Mouse (Mus musculus): ENCODE data around the gene Oosp1. TPM values are rescaled to one million over a fixed set of nuclear protein-coding genes. Genes with fewer than 3 reads are reported as not detected.

The Oosp1 gene
- polyA plus RNA-seq, 1 experiment = not detected

- no peak within 1 kb of the TSS for H3K27ac ChIP-seq (replicated peaks; ENCODE audit: low read depth, low read length)
- H3K4me1 ChIP-seq (ENCODE audit: control insufficient read depth, insufficient read depth, insufficient read length, low read length) = no peaks in the 10 kb centered on the region
- no peak within 1 kb of the TSS for H3K4me3 ChIP-seq (ENCODE audit: insufficient read depth, low read depth, low read length)
These were observed 50.2 kb downstream of the Oosp1 start, which contains the start of gene Ms4a3 for GRCm38 (mm10) chr19:11640732-11641131. Ms4a3 (minus strand) TSS chr19:11640851.

- Histone ChIP-seq H3K4me3 (ENCODE audit: insufficient read depth, low read depth, low read length) (no peak overlapping the region), H3K4me1 (ENCODE audit: control insufficient read depth, insufficient read depth, insufficient read length, low read length) (no peaks in the 10 kb centered on the region), H3K27ac (replicated peaks; ENCODE audit: low read depth, low read length) (no peak overlapping the region)
These were observed 51.9 kb downstream of the Oosp1 start for GRCm38 (mm10) chr19:11639038-11639437.

GRCm38 (mm10) chr19:11635572-11635971, 55.4 kb downstream of the Oosp1 start:
- Histone ChIP-seq H3K27ac (replicated peaks; ENCODE audit: low read depth, low read length) (no peak overlapping the region), H3K4me1 (ENCODE audit: control insufficient read depth, insufficient read depth, insufficient read length, low read length) (no peaks in the 10 kb centered on the region), H3K4me3 (ENCODE audit: insufficient read depth, low read depth, low read length) (no peak overlapping the region)

- H3K4me1 ChIP-seq (ENCODE audit: control insufficient read depth, insufficient read depth, insufficient read length, low read length) = no peaks in the 10 kb centered on the region
- no peak overlapping the region for H3K4me3 ChIP-seq (ENCODE audit: insufficient read depth, low read depth, low read length)
- no peak overlapping the region for H3K27ac ChIP-seq (replicated peaks; ENCODE audit: low read depth, low read length)
These were observed 56.6 kb downstream of the Oosp1 start for GRCm38 (mm10) chr19:11634330-11634729.

GRCm38 (mm10) chr19:11633732-11634131, 57.2 kb downstream of the Oosp1 start:
- no peak overlapping the region for H3K27ac ChIP-seq (replicated peaks; ENCODE audit: low read depth, low read length)
- H3K4me3 ChIP-seq (ENCODE audit: insufficient read depth, low read depth, low read length) = no peak overlapping the region
- H3K4me1 ChIP-seq (ENCODE audit: control insufficient read depth, insufficient read depth, insufficient read length, low read length) = no peaks in the 10 kb centered on the region

GRCm38 (mm10) chr19:11625231-11625630, 65.7 kb downstream of the Oosp1 start:
- no peaks in the 10 kb centered on the region for H3K4me1 ChIP-seq (ENCODE audit: control insufficient read depth, insufficient read depth, insufficient read length, low read length)
- no peak overlapping the region for H3K4me3 ChIP-seq (ENCODE audit: insufficient read depth, low read depth, low read length)
- H3K27ac ChIP-seq (replicated peaks; ENCODE audit: low read depth, low read length) = no peak overlapping the region

GRCm38 (mm10) chr19:11624800-11625199, 66.2 kb downstream of the Oosp1 start:
- Histone ChIP-seq H3K27ac (replicated peaks; ENCODE audit: low read depth, low read length) (no peak overlapping the region), H3K4me3 (ENCODE audit: insufficient read depth, low read depth, low read length) (no peak overlapping the region)

GRCm38 (mm10) chr19:11623551-11623950, 67.4 kb downstream of the Oosp1 start, which contains the start of gene Ms4a2:
Ms4a2 (minus strand) TSS chr19:11623719.
- Histone ChIP-seq H3K4me1 (ENCODE audit: control insufficient read depth, insufficient read depth, insufficient read length, low read length) (no peaks in the 10 kb centered on the region), H3K27ac (replicated peaks; ENCODE audit: low read depth, low read length) (no peak within 1 kb of the TSS), H3K4me3 (ENCODE audit: insufficient read depth, low read depth, low read length) (no peak within 1 kb of the TSS)

More at GRCm38 (mm10) chr19:11624800-11625199, 66.2 kb downstream of the Oosp1 start:
- H3K4me1 ChIP-seq (ENCODE audit: control insufficient read depth, insufficient read depth, insufficient read length, low read length) = no peaks in the 10 kb centered on the region

- Histone ChIP-seq H3K4me3 (ENCODE audit: insufficient read depth, low read depth, low read length) (no peak overlapping the region), H3K27ac (replicated peaks; ENCODE audit: low read depth, low read length) (no peak overlapping the region), H3K4me1 (ENCODE audit: control insufficient read depth, insufficient read depth, insufficient read length, low read length) (no peaks in the 10 kb centered on the region)
These were observed 73.0 kb downstream of the Oosp1 start for GRCm38 (mm10) chr19:11617983-11618382.

Other genes with a start within 250 kb of the Oosp1 start
- gene Ms4a4b, start 247.6 kb downstream of the Oosp1 start, polyA plus RNA-seq (2012; ENCODE audit: insufficient read depth, insufficient read length, missing spikeins) = not detected in 2 replicates
- gene Ms4a6c, start 221.8 kb downstream of the Oosp1 start, polyA plus RNA-seq (2012; ENCODE audit: insufficient read depth, insufficient read length, missing spikeins) = 2.7 and 3.9 TPM in 2 replicates
- gene Gm8369, start 205.2 kb downstream of the Oosp1 start, polyA plus RNA-seq (2012; ENCODE audit: insufficient read depth, insufficient read length, missing spikeins) = not detected in 2 replicates
- 3.9 and 4.5 TPM in 2 replicates for gene Ms4a6b, start 174.6 kb downstream of the Oosp1 start, polyA plus RNA-seq (2012; ENCODE audit: insufficient read depth, insufficient read length, missing spikeins)
- gene Ms4a4d, start 154.3 kb downstream of the Oosp1 start, polyA plus RNA-seq (2012; ENCODE audit: insufficient read depth, insufficient read length, missing spikeins) = 5.7 and 7.2 TPM in 2 replicates
- gene Ms4a6d, start 86.3 kb downstream of the Oosp1 start, polyA plus RNA-seq (2012; ENCODE audit: insufficient read depth, insufficient read length, missing spikeins) = 2.8 and 7.0 TPM in 2 replicates
- gene Ms4a2, start 67.4 kb downstream of the Oosp1 start, polyA plus RNA-seq (2012; ENCODE audit: insufficient read depth, insufficient read length, missing spikeins) = not detected in 2 replicates
- gene Ms4a3, start 50.3 kb downstream of the Oosp1 start, polyA plus RNA-seq (2012; ENCODE audit: insufficient read depth, insufficient read length, missing spikeins) = not detected in 2 replicates
- gene Oosp2, start 30.6 kb downstream of the Oosp1 start, polyA plus RNA-seq (2012; ENCODE audit: insufficient read depth, insufficient read length, missing spikeins) = not detected in 2 replicates
- gene Oosp3, start 5.9 kb upstream of the Oosp1 start, polyA plus RNA-seq (2012; ENCODE audit: insufficient read depth, insufficient read length, missing spikeins) = not detected in 2 replicates
- gene Gif, start 56.4 kb upstream of the Oosp1 start, polyA plus RNA-seq (2012; ENCODE audit: insufficient read depth, insufficient read length, missing spikeins) = not detected in 2 replicates
- gene Mrpl16, start 79.2 kb upstream of the Oosp1 start, polyA plus RNA-seq (2012; ENCODE audit: insufficient read depth, insufficient read length, missing spikeins) = 113 and 132 TPM in 2 replicates
- 1.2 and 2.1 TPM in 2 replicates for gene Stx3, start 128.3 kb upstream of the Oosp1 start, polyA plus RNA-seq (2012; ENCODE audit: insufficient read depth, insufficient read length, missing spikeins)
- not detected in 2 replicates for gene Olfr1417, start 148.1 kb upstream of the Oosp1 start, polyA plus RNA-seq (2012; ENCODE audit: insufficient read depth, insufficient read length, missing spikeins)
- gene Olfr1418, start 169.9 kb upstream of the Oosp1 start, polyA plus RNA-seq (2012; ENCODE audit: insufficient read depth, insufficient read length, missing spikeins) = not detected in 2 replicates
- not detected in 2 replicates for gene Olfr1419, start 184.0 kb upstream of the Oosp1 start, polyA plus RNA-seq (2012; ENCODE audit: insufficient read depth, insufficient read length, missing spikeins)
- gene Olfr1420, start 195.4 kb upstream of the Oosp1 start, polyA plus RNA-seq (2012; ENCODE audit: insufficient read depth, insufficient read length, missing spikeins) = not detected in 2 replicates
- gene Patl1, start 221.2 kb upstream of the Oosp1 start, polyA plus RNA-seq (2012; ENCODE audit: insufficient read depth, insufficient read length, missing spikeins) = 16.6 and 20.5 TPM in 2 replicates